Mouse (Mus musculus) forebrain, embryonic 16.5 days (tissue): Measurements from ENCODE around the gene Pigm. TPM values are rescaled to one million over a fixed set of nuclear protein-coding genes. Genes with fewer than 3 reads are reported as not detected.

ENCODE experiments used
- ATAC-seq: fragments of 200-750 bp; cut with Nextera tagmentation; 2 replicates; pipeline ENCODE4 v1.8.0; 2017; ENCODE audit warnings: mild to moderate bottlenecking, moderate library complexity
- H3K27ac ChIP-seq: fragments of 300-500 bp; sonication (generic); 2 replicates; pipeline ENCODE4 v1.5.1; 2014; ENCODE audit warnings: low read length, control low read depth
- H3K27me3 ChIP-seq: fragments of 300-500 bp; sonication (generic); replicated peaks from 2 replicates; pipeline ENCODE4 v1.6.1; 2014; ENCODE audit warnings: low read length; ENCODE audit not compliant: control insufficient read depth, insufficient read depth
- H3K36me3 ChIP-seq: fragments of 300-500 bp; sonication (generic); 2 replicates; pipeline ENCODE4 v1.6.1; 2014; ENCODE audit not compliant: control insufficient read depth, insufficient read depth
- H3K4me1 ChIP-seq: fragments of 300-500 bp; sonication (generic); replicated peaks from 2 replicates; pipeline ENCODE4 v1.6.1; 2014; ENCODE audit warnings: low read length; ENCODE audit not compliant: control insufficient read depth, insufficient read depth
- H3K4me2 ChIP-seq: fragments of 300-500 bp; sonication (generic); 2 replicates; pipeline ENCODE4 v1.6.1; 2014; ENCODE audit warnings: mild to moderate bottlenecking, low read length, control low read depth
- H3K4me3 ChIP-seq: fragments of 300-500 bp; sonication (generic); replicated peaks from 2 replicates; pipeline ENCODE4 v1.5.1; 2014; ENCODE audit warnings: mild to moderate bottlenecking, low read length, control low read depth
- H3K9ac ChIP-seq: fragments of 300-500 bp; sonication (generic); replicated peaks from 2 replicates; pipeline ENCODE4 v1.6.1; 2014; ENCODE audit warnings: low read depth, low read length, control low read depth
- H3K9me3 ChIP-seq: fragments of 300-500 bp; sonication (generic); 2 replicates; pipeline ENCODE4 v1.6.1; 2016; ENCODE audit warnings: low read length; ENCODE audit not compliant: control insufficient read depth
- WGBS: fragments of 180-500 bp; shearing (Covaris S2); extraction: QIAGEN DNeasy Blood & Tissue Kit; methylation state at CpG from one replicate; pipeline ENCODE4 v1.1.7; 2014; 5-methylcytosine and 5-hydroxymethylcytosine counted together
- polyA plus RNA-seq: library from polyadenylated mRNA; unstranded; fragments of >200 nt; fragmentation: Nextera tagmentation; extraction: Ambion mirVana; gene quantifications from 2 replicates; pipeline ENCODE4 v1.2.1, GENCODE M21; 2015

Gene Pigm
- polyA plus RNA-seq, 1 experiment from 2014 or later, result 4.7 TPM

- Histone ChIP-seq H3K9me3 (no peaks in the 10 kb centered on the region), H3K4me3 (no peak overlapping the region), H3K9ac (no peak overlapping the region), H3K36me3 (no peaks in the 10 kb centered on the region), H3K4me1 (no peaks in the 10 kb centered on the region), H3K27me3 (no peaks in the 10 kb centered on the region), H3K4me2 (no peak overlapping the region), H3K27ac (no peak overlapping the region)
- WGBS, result 18% methylated on average over 6 of the region's 6 CpGs
- ATAC-seq, result no peak
Measured at GRCm38 (mm10) chr1:172418173-172418572, 41.8 kb downstream of the Pigm start.

DNA sequence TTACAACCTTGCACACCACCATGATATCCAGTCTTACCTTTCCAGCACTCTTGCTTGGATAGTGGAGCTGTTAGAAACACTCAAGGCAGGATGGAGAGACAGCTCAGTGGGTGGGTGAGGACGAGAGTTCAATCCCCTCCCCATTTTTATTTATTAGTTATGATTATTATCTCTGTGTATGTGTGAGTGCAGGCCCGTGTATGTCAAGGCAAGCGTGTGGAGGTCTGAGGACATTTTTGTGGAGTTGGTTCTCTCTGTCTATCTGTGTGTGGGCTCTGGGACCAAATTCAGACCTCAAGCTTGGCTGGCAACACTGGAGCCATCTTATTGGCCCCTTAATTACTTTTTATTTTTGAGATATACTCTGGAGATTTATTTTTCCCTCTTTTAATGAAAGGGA is 42.3 kb downstream of the Pigm start:
- Histone ChIP-seq H3K4me3 (no peak overlapping the region), H3K27me3 (no peaks in the 10 kb centered on the region), H3K4me1 (no peaks in the 10 kb centered on the region), H3K36me3 (no peaks in the 10 kb centered on the region), H3K9ac (no peak overlapping the region), H3K4me2 (no peak overlapping the region), H3K27ac (no peak overlapping the region), H3K9me3 (no peaks in the 10 kb centered on the region)
- WGBS, result 76% methylated on average over 3 of the region's 3 CpGs
- no peak for ATAC-seq

GRCm38 (mm10) chr1:172420181-172420580 is 43.8 kb downstream of the Pigm start:
- H3K4me2 ChIP-seq, result no peak overlapping the region
- H3K36me3 ChIP-seq, result no peaks in the 10 kb centered on the region
- WGBS, result 88% methylated on average over 6 of the region's 6 CpGs
- H3K4me1 ChIP-seq, result no peaks in the 10 kb centered on the region
- no peaks in the 10 kb centered on the region for H3K9me3 ChIP-seq
- H3K9ac ChIP-seq, result no peak overlapping the region
- no peak for ATAC-seq
- no peaks in the 10 kb centered on the region for H3K27me3 ChIP-seq
- H3K4me3 ChIP-seq, result no peak overlapping the region
- no peak overlapping the region for H3K27ac ChIP-seq

GRCm38 (mm10) chr1:172423393-172423792 is 47.0 kb downstream of the Pigm start:
- Histone ChIP-seq H3K9ac (no peak overlapping the region), H3K27ac (no peak overlapping the region), H3K27me3 (no peaks in the 10 kb centered on the region), H3K9me3 (no peaks in the 10 kb centered on the region), H3K4me3 (no peak overlapping the region), H3K4me2 (no peak overlapping the region), H3K4me1 (no peaks in the 10 kb centered on the region), H3K36me3 (no peaks in the 10 kb centered on the region)
- no peak for ATAC-seq
- WGBS, result 64% methylated on average over 1 of the region's 1 CpGs

GRCm38 (mm10) chr1:172426419-172426818 is 50.1 kb downstream of the Pigm start:
- no peaks in the 10 kb centered on the region for H3K27me3 ChIP-seq
- H3K36me3 ChIP-seq, result no peaks in the 10 kb centered on the region
- no peak overlapping the region for H3K4me3 ChIP-seq
- no peak overlapping the region for H3K9ac ChIP-seq
- WGBS, result 50% methylated on average over 1 of the region's 1 CpGs
- no peaks in the 10 kb centered on the region for H3K9me3 ChIP-seq
- no peak overlapping the region for H3K4me2 ChIP-seq
- no peak overlapping the region for H3K27ac ChIP-seq
- ATAC-seq, result no peak
- H3K4me1 ChIP-seq, result no peaks in the 10 kb centered on the region

- WGBS, result 93% methylated on average over 3 of the region's 3 CpGs
- Histone ChIP-seq H3K9me3 (no peaks in the 10 kb centered on the region), H3K27ac (no peak overlapping the region), H3K27me3 (no peaks in the 10 kb centered on the region), H3K4me2 (no peak overlapping the region), H3K36me3 (no peaks in the 10 kb centered on the region), H3K4me3 (no peak overlapping the region), H3K4me1 (no peaks in the 10 kb centered on the region), H3K9ac (no peak overlapping the region)
- ATAC-seq, result no peak
Measured at GRCm38 (mm10) chr1:172427841-172428240, 51.5 kb downstream of the Pigm start.

- 94% methylated on average over 1 of the region's 1 CpGs for whole genome bisulfite sequencing
- H3K4me2 ChIP-seq, result no peak overlapping the region
- no peaks in the 10 kb centered on the region for H3K36me3 ChIP-seq
- no peak overlapping the region for H3K9ac ChIP-seq
- H3K4me1 ChIP-seq, result no peaks in the 10 kb centered on the region
- H3K9me3 ChIP-seq, result no peaks in the 10 kb centered on the region
- H3K27ac ChIP-seq, result no peak overlapping the region
- ATAC-seq, result no peak
- no peak overlapping the region for H3K4me3 ChIP-seq
- H3K27me3 ChIP-seq, result no peaks in the 10 kb centered on the region
Measured at GRCm38 (mm10) chr1:172428614-172429013, 52.3 kb downstream of the Pigm start.

- Histone ChIP-seq H3K27ac (no peak overlapping the region), H3K4me3 (no peak overlapping the region), H3K36me3 (no peaks in the 10 kb centered on the region), H3K27me3 (no peaks in the 10 kb centered on the region), H3K9me3 (no peaks in the 10 kb centered on the region), H3K9ac (no peak overlapping the region), H3K4me2 (no peak overlapping the region), H3K4me1 (no peaks in the 10 kb centered on the region)
- no peak for ATAC-seq
- 57% methylated on average over 9 of the region's 9 CpGs for WGBS
Measured at GRCm38 (mm10) chr1:172430731-172431220, 54.4 kb downstream of the Pigm start.

DNA sequence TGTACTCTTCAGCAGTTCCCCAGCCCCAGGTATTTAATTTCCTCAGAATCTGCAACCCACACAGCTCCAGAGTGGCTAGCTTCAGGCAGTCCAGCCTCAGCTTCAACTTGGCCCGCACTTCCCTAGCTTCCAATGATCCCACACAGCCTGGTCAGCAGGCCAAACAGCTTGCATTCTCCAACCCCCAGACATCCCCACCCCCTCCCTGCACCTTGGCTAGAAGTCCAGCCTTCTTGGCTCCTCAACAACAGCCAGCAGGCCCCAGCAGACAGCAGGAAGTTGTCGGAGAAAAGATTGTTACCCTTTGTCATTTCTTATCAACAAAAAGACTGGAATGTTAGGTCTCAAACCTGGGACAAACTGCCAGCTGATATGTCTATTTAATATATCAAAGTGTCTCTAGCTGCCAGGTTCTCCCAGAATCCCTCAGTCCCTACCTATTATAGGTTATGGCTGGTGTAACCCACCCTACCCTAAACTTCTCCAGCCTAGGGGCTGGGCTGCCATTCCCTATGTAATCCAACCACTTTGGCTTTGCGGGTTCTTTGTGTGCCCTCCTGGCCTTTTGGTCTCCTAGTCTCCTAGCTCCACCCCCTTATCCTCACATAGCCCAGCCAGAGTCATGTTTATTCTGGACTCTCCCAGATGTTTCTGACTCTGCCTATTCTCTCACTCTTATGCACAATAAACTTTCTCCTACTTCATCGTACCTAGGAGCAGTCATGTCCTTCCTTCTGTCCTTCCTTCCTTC is 55.7 kb downstream of the Pigm start:
- no peak overlapping the region for H3K4me2 ChIP-seq
- no peak overlapping the region for H3K9ac ChIP-seq
- H3K27me3 ChIP-seq, result no peaks in the 10 kb centered on the region
- no peaks in the 10 kb centered on the region for H3K9me3 ChIP-seq
- WGBS, result 61% methylated on average over 4 of the region's 4 CpGs
- no peak overlapping the region for H3K4me3 ChIP-seq
- ATAC-seq, result no peak
- H3K4me1 ChIP-seq, result no peaks in the 10 kb centered on the region
- no peaks in the 10 kb centered on the region for H3K36me3 ChIP-seq
- no peak overlapping the region for H3K27ac ChIP-seq

DNA sequence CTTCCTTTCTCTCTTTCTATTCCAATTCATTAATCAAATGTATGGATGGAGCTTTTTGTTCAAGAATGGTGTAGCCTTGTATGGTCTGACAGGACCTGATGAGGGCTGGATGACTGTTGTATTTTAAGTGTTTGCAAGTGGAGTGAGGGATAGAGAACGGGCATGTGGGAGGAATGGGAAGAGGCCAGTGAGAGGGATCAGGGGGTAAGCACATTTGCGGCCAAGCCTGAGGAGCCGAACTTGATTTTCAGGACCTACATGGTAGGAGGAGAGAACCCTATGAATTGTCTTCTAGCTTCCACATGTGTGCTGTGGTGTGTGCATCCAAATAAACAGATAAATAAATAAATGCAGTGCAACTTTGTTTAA is 56.2 kb downstream of the Pigm start:
- Histone ChIP-seq H3K36me3 (no peaks in the 10 kb centered on the region), H3K9me3 (no peaks in the 10 kb centered on the region), H3K4me1 (no peaks in the 10 kb centered on the region), H3K4me2 (no peak overlapping the region), H3K4me3 (no peak overlapping the region), H3K9ac (no peak overlapping the region), H3K27ac (no peak overlapping the region), H3K27me3 (no peaks in the 10 kb centered on the region)
- 90% methylated on average over 3 of the region's 3 CpGs for WGBS
- ATAC-seq, result no peak
